Mouse (Mus musculus): ENCODE results near the gene Rhobtb1. TPM values are rescaled to one million over a fixed set of nuclear protein-coding genes. Genes with fewer than 3 reads are reported as not detected.

Rhobtb1 gene
- polyA plus RNA-seq, 1 experiment: 10.8 TPM

DNA sequence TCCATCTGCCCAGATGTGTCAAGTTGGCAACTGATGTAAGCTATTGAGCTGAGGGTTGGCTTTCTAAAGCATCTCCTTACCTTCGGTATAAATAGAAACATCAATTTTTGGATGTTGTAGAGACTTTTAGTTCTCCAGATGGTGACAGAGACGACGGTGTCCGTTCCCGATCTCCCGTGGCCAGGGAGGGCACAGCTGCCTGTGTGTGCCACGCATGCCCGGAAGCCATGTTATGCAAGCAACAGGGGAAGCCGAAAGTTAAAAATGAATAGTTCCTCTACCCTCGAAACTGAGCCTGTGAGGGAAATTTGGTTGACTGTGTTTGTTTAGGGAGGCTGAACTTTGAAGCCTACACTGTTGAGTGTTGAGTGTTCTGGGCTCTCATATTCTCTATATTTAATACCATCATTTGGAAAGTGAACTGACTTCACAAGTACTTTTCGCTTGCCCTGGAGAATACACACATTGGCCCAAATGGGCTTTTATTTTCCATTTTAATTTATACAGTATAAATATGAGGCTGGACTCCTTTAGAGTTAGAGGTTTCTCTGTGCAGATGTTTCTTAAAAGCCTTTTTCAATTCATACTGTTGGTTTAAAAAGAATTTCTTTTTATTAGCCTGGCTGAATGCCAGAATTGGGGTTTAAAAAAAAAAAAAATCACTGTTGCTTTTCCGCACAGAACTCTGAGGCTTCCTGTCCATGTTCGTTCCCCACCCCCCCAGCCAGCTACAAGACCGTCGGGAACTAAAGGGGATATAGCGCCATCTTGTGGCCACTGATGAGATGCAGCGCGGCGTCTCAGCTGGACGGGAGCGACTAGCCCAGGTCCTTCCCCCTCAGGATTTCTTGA lies 169.7 kb downstream of the Rhobtb1 start:
- Histone ChIP-seq H3K27ac (ENCODE audit: insufficient read depth, low read length) (no peak overlapping the region), H3K27me3 (ENCODE audit: control insufficient read depth, insufficient read depth, low read length) (no peaks in the 10 kb centered on the region), H3K4me3 (ENCODE audit: extremely low read depth, insufficient read depth, insufficient read length) (no peak overlapping the region), H3K36me3 (ENCODE audit: control insufficient read depth, insufficient read depth, low read length) (no peaks in the 10 kb centered on the region), H3K4me1 (ENCODE audit: control insufficient read depth, insufficient read depth, insufficient read length) (no peaks in the 10 kb centered on the region)
- WGBS: 18% methylated on average over 21 of the region's 21 CpGs
- TF ChIP-seq CTCF (IDR thresholded peaks at IDR 0.05; ENCODE audit: extremely low read depth, insufficient read depth, insufficient read length, insufficient replicate concordance) (peak; percentile 83), POLR2A (IDR thresholded peaks at IDR 0.05; ENCODE audit: low read depth, low read length) (no peak)
- peak; percentile 49 to 68 for DNase-seq (ENCODE audit: low read depth in 1 of 2, low spot score in 2 of 2)

DNA sequence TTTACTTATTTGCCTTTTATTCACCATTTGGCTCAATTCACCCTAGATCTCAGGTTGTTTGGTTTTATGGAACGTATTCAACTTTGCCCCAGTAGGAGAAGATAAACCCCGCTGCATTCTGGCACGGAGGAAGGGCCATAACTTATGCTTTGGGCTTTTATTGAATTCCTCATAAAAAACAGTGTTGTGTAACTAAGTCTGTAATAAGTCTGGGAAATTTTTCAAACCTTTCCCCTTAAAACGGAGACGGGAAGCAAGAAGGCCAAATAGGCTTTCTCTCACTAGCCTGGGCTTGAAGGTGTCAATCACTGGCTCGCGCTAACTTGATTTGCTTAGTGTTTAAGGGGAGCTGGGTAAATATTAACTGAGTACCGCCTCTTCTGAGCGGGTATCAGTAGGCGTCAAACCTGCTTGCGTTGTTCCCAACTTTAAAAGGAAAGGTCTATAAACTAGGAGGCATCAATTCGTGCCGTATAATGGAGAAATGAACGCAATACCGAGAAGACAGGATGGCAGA lies 170.3 kb downstream of the Rhobtb1 start:
- Histone ChIP-seq H3K36me3 (ENCODE audit: control insufficient read depth, insufficient read depth, low read length) (no peaks in the 10 kb centered on the region), H3K27me3 (ENCODE audit: control insufficient read depth, insufficient read depth, low read length) (no peaks in the 10 kb centered on the region), H3K27ac (ENCODE audit: insufficient read depth, low read length) (no peak overlapping the region), H3K4me1 (ENCODE audit: control insufficient read depth, insufficient read depth, insufficient read length) (no peaks in the 10 kb centered on the region), H3K4me3 (ENCODE audit: extremely low read depth, insufficient read depth, insufficient read length) (no peak overlapping the region)
- DNase-seq (ENCODE audit: low read depth in 1 of 2, low spot score in 2 of 2): no peak
- TF ChIP-seq CTCF (IDR thresholded peaks at IDR 0.05; ENCODE audit: extremely low read depth, insufficient read depth, insufficient read length, insufficient replicate concordance): no peak
- no peak for TF ChIP-seq POLR2A (IDR thresholded peaks at IDR 0.05; ENCODE audit: low read depth, low read length)
- WGBS: 54% methylated on average over 15 of the region's 15 CpGs

DNA sequence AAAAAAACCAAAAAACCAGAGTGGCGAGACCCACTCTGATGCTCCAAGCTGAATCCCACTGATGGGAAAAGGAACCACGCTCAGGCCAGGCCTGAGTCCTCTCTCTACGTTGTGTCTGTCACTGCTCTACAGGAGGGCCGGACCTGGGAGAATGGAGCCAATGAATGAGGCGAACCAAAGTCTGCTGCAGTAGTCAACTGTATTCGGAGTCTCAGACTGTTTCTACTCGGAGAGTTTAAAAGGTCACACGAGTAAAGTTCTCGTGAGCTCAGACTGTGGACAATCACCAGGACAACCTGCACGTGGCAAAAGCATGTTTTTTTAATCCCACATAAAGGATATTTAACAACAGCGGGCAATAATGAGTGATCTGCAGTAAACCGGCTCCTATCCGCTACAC lies 172.8 kb downstream of the Rhobtb1 start:
- no peaks in the 10 kb centered on the region for H3K36me3 ChIP-seq (ENCODE audit: control insufficient read depth, insufficient read depth, low read length)
- WGBS: 88% methylated on average over 13 of the region's 13 CpGs
- no peaks in the 10 kb centered on the region for H3K4me1 ChIP-seq (ENCODE audit: control insufficient read depth, insufficient read depth, insufficient read length)

DNA sequence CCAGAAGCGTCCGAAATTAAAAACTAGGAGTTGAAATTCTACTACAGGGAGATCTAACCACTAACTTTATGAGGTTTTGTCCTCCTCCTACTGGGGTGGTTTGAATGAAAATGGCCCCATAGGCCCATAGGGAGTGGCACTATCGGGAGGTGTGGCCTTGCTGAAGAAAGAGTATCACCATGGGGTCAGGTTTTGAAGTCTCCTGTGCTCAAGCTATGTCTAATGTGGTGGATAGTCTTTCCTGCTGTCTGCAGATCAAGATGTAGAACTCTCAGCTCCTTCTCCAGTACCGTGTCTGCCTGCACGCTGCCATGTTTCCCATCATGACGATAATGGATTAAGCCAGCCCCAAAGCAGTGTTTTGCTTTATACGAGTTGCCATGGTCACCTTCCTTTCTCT lies 173.6 kb downstream of the Rhobtb1 start:
- no peaks in the 10 kb centered on the region for H3K36me3 ChIP-seq (ENCODE audit: control insufficient read depth, insufficient read depth, low read length)
- WGBS: 91% methylated on average over 7 of the region's 7 CpGs
- H3K4me3 ChIP-seq (ENCODE audit: extremely low read depth, insufficient read depth, insufficient read length): no peak overlapping the region
- no peaks in the 10 kb centered on the region for H3K4me1 ChIP-seq (ENCODE audit: control insufficient read depth, insufficient read depth, insufficient read length)
- no peaks in the 10 kb centered on the region for H3K27me3 ChIP-seq (ENCODE audit: control insufficient read depth, insufficient read depth, low read length)
- DNase-seq (ENCODE audit: low read depth in 1 of 2, low spot score in 2 of 2): no peak
- H3K27ac ChIP-seq (ENCODE audit: insufficient read depth, low read length): no peak overlapping the region
- TF ChIP-seq POLR2A (IDR thresholded peaks at IDR 0.05; ENCODE audit: low read depth, low read length) (no peak), CTCF (IDR thresholded peaks at IDR 0.05; ENCODE audit: extremely low read depth, insufficient read depth, insufficient read length, insufficient replicate concordance) (no peak)

More for the DNA sequence above, 172.8 kb downstream of the Rhobtb1 start:
- Histone ChIP-seq H3K4me3 (ENCODE audit: extremely low read depth, insufficient read depth, insufficient read length) (no peak overlapping the region), H3K27me3 (ENCODE audit: control insufficient read depth, insufficient read depth, low read length) (no peaks in the 10 kb centered on the region), H3K27ac (ENCODE audit: insufficient read depth, low read length) (no peak overlapping the region)
- DNase-seq (ENCODE audit: low read depth in 1 of 2, low spot score in 2 of 2): no peak
- TF ChIP-seq POLR2A (IDR thresholded peaks at IDR 0.05; ENCODE audit: low read depth, low read length) (no peak), CTCF (IDR thresholded peaks at IDR 0.05; ENCODE audit: extremely low read depth, insufficient read depth, insufficient read length, insufficient replicate concordance) (no peak)

DNA sequence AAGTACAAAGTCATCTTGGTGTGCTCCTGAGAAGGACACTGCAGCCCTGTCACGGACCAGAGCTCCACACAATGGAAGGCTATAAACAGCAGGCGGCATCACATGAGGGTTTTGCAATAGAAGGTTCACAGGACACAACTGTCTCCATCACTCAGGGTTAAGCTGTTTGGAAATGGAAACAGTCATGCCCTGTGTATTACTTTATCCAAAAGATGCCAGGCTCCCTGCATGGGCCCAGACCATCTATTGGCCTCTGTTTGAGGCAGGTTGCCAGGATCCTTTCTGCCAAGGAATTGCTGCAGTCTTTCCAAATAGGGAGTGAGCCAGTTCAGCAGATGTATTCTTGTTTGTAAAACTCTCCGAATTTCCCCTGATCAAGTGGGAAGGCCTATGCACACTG lies 175.2 kb downstream of the Rhobtb1 start:
- WGBS: 87% methylated on average over 3 of the region's 3 CpGs
- Histone ChIP-seq H3K27me3 (ENCODE audit: control insufficient read depth, insufficient read depth, low read length) (no peaks in the 10 kb centered on the region), H3K4me3 (ENCODE audit: extremely low read depth, insufficient read depth, insufficient read length) (no peak overlapping the region), H3K36me3 (ENCODE audit: control insufficient read depth, insufficient read depth, low read length) (no peaks in the 10 kb centered on the region), H3K4me1 (ENCODE audit: control insufficient read depth, insufficient read depth, insufficient read length) (no peaks in the 10 kb centered on the region), H3K27ac (ENCODE audit: insufficient read depth, low read length) (no peak overlapping the region)
- no peak for TF ChIP-seq POLR2A (IDR thresholded peaks at IDR 0.05; ENCODE audit: low read depth, low read length)
- TF ChIP-seq CTCF (IDR thresholded peaks at IDR 0.05; ENCODE audit: extremely low read depth, insufficient read depth, insufficient read length, insufficient replicate concordance): no peak
- no peak for DNase-seq (ENCODE audit: low read depth in 1 of 2, low spot score in 2 of 2)

DNA sequence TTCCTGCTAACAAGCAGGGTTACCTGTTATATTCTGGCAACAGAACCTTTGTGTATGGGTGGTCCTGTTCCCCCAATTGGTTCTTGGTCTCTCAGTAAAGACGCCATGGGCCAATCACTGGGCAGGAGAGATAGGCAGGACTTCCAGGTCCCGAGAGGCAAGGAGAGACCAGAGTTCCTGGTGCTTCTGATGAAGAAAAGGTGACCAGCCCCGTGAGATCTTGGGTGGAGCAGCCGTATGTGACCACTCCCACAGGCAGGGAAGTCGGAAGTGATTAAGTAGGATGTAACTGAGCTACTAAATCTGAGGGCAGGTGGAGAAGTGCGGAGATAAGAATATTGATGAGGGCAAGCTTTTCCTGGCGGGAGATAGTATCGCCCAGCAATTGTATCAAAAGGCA lies 176.1 kb downstream of the Rhobtb1 start:
- Histone ChIP-seq H3K4me1 (ENCODE audit: control insufficient read depth, insufficient read depth, insufficient read length) (no peaks in the 10 kb centered on the region), H3K4me3 (ENCODE audit: extremely low read depth, insufficient read depth, insufficient read length) (no peak overlapping the region), H3K27me3 (ENCODE audit: control insufficient read depth, insufficient read depth, low read length) (no peaks in the 10 kb centered on the region), H3K27ac (ENCODE audit: insufficient read depth, low read length) (no peak overlapping the region), H3K36me3 (ENCODE audit: control insufficient read depth, insufficient read depth, low read length) (no peaks in the 10 kb centered on the region)
- 92% methylated on average over 8 of the region's 8 CpGs for WGBS
- no peak for DNase-seq (ENCODE audit: low read depth in 1 of 2, low spot score in 2 of 2)
- TF ChIP-seq POLR2A (IDR thresholded peaks at IDR 0.05; ENCODE audit: low read depth, low read length) (no peak), CTCF (IDR thresholded peaks at IDR 0.05; ENCODE audit: extremely low read depth, insufficient read depth, insufficient read length, insufficient replicate concordance) (no peak)
